Mouse (Mus musculus) cerebellum, postnatal 36 days (tissue): ENCODE data around the gene Tenm4.

Experiments
- DNase-seq, 2 experiments: peaks; one replicate each; pipeline ENCODE4 v3.0.0; 2021 to 2022; ENCODE audit warnings: mixed read lengths in 2 of 2

Gene Tenm4

DNA sequence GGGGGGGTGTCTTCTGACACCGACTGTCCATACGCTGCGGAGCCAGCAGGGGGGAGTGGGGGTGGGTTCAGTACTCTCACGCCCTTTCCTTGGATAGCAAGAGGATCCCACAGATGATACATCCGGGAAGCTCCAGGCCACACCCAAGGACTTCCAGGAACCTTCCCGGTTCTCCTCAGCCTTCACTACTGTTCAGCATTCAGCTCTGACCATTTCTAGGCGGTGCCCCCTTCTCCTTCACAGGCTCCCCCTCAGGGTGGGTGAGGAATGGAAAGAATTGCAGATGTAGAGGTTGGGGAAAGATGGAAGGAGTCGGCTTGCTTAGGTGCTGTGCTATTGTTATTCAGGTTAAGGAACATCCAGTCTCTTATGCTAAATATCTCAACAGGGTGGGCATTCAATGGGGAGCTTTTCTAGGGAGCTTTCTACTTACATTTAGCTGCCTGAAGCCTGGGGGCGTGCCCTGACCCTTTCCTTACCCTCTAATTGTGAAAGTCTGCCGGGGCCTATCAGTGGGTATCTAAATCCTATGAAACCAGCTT, 33.8 kb downstream of the Tenm4 start:
- no peak for DNase-seq

DNA sequence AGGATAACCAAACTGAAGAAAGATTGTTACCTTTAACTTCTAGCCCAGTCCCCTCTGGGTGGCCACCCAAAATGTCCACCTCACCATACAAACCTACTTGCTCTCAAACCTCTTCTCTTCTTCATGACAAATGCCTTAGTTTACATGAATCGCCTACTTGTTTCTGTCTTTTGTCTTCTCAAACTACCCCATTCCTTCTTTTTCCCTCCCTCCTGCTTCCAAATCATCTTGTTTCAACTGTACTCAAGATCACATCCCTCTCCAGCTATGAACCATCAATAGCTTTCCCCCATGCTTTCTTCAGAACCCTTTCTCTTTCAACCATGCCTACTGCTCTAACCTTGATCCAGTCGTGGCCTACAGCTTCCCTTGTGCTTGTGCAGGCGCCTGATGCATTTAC, 36.0 kb downstream of the Tenm4 start:
- DNase-seq, result no peak

DNA sequence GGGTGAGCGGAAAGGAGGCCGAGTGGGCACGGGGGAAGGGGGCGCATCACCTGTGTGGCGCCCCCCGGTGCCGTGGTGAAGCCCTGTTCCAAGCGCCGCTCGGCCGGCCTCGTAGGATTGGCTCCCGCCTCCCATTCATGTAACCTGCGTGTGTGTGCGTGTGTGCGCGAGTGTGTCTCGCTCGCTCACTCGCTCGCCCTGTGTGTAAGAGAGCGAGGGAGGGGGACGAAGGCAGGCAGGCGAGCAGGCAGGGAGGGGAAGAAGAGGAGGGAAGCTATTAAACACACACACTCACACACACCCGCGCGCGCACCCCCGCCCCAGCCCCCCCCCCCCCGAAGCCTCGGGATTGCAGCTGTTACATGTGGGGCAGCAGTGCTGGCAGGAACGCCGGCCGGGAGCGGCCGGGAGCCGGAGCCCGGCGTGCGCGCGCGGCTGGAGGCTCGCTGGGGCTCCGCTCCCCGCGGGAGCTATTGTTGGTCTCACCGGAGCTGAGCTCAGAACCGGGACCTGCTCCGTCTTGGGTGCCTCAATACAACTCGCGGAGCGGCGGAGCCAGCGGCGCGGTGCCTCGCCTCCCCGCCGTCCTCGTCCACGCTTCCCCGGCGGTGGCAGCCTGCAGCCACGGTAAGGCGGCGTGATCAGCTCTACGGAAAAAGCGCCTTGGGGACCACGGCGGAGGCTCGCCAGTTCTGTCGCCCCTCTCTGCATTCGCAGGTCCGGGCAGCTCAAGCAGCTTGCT, 38.9 kb downstream of the Tenm4 start:
- peak; percentile 13 to 17 for DNase-seq

DNA sequence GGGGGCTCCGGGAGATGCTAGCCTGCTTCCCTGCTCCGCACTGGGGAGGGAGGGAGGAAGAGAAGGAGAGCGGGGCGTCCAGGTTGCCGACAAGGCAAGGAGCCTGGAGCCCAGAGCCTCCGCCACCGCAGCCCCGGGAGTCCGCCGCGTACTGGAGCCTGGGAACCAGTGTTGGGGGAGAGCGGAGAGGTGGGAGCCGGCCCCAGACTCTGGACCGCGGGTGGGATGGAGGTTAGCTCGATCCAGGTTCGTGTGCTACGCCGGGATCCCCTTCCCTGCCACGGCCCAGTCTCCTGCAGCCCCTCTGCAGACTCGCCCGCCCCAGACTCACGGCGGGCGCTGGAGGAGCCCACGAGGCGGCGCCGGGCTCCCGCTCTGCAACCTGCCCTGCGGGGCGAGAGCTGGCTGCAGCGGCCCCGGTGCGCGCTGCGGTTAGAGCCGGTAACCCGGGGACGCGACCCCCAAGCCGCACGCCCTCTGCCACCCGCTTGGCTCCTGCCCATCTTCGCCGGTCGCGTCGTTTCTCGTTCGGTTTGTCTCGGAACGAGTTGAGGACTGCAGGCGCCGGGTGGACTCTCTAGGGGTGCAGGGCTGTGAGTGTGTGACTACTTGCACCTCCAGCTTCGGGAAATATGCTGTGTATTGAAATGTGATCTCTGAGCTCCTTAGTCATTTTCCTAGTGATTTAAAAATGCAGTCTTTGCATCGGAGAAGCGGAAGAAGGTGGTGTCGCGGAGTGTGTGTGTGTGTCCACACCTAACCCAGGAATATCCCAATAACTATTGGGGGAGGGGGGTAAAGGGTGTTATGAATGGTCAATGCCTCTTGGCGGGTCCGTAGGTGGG, 39.7 kb downstream of the Tenm4 start:
- peak; percentile 15 to 19 for DNase-seq

DNA sequence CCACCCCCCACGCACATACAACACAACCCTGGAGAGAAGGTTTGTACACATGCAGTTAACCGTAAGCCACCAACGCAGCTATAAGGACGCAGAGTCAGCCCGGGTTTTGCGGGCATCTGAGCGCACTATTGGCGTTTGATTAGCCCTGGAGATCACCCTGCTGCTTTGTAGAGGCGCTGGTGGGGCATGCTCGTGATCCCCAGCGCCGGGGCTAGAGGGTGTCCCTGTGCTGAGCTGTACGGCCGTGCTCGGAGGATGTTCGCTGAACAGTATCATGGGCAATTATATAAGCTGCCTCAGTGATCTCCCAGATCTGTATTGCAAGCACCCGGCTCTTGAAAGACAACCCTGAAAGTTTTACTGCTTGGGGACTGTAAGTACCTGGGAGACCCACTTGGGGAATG, 40.6 kb downstream of the Tenm4 start:
- DNase-seq, result peak; percentile 13

DNA sequence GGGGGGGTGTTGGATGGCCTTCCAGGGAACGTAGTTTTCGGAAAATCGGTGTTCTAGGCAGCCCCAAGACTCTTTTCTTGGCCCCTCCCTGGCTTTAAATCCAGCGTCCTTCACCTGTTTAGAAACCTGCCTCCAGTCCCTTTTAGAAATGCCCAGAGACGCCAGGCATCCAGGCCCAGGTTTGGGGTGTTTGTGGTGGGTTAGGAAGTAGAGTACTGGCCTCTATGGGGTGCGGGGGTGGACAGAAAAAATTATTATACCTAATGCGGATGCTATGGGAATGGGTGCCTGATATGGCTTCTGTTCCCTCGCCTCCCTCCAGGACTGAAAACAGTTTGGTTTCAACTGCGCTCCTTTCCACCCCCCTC, 41.2 kb downstream of the Tenm4 start:
- peak in 1 of 2 experiments; percentile 6 for DNase-seq

DNA sequence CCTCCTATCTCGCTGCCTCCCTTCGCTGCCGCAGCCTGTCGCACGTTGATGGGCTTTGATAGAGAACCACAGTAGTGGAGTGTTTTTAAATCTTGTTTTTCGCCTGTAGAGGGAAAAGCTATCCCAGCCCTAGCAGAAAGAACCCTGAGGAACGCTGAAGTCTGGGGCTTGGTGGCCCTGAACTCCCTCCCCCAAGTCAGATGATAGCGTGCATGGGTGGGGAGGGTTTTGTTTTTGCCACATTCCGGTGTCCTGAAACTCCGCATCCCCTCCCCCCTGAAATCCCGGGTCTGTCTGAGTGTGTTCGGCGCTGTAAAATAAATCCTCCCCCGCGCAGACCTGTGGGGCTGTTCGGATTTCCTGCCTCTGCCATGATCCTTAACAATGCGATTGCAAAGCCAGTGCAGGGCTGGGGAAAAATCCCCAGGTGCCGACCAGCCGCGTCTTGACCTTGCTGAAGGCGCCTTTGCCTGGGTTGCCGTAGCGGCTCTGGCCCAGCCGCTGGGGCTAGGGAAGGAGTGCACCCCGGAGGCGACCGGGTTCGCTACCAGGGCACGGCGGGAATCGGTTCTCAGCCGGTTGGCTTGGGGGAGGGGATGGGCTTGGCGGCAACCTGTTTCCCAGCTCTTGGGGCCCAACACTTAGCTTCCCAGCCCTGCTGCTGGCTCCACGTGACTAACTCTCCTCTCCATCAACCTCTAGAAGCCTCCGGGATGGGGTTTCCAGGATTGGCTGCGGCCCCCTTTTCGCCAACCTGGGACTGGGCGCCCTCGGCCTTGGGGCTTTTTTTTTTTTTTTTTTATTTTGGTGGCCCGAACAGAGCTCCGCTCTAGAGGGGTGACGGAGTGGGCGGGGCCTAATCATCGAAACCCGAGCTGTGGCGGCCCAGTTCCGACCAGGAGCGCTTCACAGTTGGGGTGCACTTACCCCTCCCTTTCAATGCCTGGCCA, 41.8 kb downstream of the Tenm4 start:
- peak; percentile 16 to 30 for DNase-seq

DNA sequence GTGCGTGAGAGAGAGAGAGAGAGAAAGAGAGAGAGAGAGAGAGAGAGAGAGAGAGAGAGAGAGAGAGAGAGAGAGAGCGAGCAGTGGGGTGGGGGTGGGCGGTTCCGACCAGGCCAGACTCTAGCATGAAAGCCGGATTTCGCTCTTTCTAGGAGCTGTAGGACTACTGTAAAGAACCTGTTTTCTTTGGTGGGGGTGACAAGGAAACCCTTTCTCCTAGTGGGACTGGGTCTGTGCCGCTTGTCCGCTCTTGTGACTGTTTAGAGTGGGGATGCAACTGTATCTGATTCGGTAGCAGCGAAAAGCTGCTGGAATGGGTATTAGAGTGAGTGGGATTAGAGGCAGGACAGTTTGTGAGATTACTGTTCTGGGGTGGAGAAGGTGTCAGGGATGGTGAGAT, 42.7 kb downstream of the Tenm4 start:
- no peak for DNase-seq

DNA sequence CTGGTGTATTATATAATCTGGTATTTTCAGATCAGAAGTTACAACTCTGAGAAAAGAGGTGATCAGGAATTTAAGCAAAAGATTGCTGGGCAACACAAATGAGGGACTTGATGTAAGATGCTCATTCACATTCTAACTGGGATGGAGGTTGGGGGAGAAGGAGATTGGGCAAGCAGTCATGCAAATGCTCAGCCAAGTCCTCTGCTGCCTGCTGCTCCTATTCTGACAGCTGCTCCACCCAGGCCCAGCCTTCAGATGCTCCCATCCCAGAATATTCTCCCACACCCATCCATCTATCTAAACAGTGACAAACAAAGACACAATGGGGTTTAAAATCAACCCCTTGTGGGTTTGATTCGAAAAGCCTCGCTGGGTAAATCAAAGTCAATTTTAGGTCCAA, 43.8 kb downstream of the Tenm4 start:
- DNase-seq, result no peak

DNA sequence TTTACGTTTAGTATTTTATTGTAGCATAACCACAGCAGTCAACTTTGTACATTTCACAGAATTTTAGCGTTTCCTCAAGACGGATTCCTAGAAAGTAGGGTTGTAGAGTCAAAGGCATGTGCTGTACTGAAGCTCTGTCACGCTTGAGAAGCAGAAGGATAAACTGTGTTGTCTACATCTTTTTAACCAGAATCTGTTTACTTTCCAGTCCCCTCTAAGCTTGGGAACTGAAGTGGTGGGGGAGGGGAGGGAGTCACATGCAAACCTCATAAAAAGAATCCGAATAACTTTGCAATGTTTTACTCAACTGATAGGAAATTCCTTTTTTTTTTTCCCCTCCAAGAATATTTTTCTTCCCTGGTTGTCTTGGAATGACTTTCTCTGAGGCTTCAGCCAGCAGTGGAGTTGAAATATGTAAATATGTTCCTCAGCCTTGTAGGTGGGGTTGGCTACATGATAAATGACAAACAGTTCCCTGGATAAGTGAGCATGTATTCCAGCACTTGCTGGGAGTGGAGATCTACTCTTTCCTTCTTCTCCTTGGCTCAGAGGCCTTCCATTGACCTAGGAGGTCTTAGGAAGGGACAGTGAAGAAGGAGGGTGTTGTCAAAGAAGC, 45.0 kb downstream of the Tenm4 start:
- no peak for DNase-seq

DNA sequence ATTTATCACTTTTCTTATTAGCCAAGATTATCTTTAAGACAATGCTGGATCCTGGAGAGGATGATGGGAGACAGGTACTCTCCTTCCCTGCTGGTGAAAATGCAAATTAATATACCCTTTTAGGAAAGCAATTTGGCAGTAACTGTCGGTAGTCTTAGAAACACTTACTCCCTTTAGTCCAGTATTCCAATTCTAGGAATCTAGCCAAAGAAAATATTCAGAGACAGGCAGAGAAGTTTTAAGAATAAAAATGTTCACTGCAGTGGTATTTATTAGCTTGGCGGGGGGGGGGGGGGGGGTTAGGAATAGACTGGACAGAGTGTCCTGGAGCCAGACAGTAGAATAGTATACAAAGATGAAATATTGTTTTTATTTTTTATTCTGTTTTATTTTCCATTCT, 48.3 kb downstream of the Tenm4 start:
- no peak for DNase-seq

DNA sequence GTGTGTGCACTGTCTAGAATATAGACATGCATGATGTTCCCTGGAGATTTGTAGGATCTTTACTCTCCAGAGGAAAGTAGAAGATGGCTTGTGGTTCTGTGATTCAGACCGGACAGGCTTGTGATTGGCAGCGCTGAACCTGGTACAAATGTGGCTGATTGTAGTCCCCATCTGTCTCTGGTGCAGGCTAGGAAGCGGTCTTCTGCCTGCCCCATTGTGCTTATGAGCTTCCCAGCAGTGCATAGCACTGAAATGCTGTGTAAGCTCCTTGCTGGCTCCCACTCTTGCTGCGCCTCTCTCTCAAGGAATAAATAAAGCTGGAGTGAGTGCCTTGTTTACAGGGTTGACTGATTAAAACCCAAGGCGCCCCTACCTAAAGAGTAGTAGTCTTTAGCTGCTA, 49.6 kb downstream of the Tenm4 start:
- no peak for DNase-seq

DNA sequence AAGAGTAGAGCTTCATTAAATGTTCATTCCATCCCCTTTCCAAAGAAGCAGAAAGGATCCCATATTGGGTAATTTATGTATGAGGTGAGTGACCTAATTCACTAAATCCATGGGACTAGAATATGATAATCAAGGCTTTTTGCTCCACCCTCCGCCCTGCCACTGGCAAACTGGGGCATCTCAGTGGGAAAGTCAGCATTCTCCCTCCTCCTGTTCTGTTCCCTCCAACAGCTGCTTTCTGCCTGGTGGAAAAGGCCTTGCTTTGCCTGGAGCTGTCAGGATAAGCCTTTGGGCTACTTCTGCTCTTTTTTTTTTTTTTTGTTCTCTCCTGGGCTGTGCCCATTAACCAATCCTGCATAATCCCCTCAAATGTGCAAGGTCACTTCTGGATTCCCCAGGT, 51.5 kb downstream of the Tenm4 start:
- no peak for DNase-seq

DNA sequence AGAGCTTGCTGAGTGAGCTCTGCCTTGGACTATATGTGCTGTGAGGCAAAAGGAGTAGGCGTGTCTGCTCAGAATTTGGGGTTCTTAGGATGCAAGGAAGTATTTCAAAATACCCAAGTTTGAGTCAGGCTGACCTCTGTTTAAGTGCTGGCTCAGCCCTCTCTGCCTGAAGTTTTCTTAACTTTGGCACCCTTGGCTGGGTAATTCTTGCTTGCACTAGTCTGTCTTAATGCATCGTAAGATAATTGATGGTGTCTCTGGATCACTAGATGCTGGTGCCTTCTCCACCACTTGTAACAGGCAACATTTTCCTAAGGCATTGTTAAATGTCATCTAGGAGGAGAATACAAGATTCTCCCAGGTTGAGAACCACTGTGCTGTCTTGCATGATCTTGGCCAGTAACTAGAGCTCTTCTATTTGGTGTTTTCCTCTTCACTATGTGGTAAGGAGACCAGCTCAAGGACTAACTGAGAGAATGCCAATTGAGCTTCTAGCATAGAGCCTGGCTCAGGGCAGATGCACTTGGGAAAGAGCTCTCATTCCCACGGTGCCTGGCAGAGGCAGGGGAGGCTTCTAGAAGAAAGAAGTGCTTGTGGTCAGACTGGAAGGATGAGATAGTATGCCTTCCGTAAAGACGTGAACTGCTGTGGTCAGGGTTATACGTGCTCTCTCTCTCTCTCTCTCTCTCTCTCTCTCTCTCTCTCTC, 57.7 kb downstream of the Tenm4 start:
- DNase-seq, result no peak

DNA sequence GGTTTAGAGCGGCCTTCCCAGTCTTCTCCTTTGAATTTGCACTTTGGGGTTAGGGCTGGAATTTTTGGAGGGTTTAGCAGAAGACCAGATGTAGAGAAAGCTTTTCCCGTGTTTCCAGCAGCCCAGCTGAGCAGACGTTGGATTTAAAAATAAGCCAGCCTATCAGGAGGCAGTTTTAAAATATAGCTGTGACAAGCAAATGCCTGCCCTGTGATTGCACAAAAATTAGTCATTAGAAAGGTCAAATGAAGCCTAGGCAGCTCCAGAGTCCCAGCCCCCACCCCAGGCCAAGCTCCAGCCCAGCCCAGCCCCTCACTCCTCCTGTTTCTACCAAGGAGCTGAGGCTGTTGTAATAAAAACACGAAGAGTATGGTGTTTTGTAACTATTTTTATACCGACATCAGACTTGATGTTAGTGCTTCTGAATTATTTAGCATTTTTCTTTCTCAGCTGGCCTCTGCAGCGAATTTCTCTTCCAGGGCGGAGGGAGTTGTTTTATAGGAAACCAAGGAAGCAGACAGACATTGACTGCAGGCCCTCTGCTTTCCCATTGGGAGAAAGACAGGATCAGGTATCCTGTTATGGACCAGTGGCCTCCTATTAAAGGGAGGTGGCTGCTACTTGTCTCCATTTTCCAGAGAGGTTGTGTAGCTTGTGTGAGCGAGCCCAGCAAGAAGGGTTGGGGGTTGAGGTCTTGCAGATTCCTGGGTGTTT, 59.1 kb downstream of the Tenm4 start:
- DNase-seq, result no peak

DNA sequence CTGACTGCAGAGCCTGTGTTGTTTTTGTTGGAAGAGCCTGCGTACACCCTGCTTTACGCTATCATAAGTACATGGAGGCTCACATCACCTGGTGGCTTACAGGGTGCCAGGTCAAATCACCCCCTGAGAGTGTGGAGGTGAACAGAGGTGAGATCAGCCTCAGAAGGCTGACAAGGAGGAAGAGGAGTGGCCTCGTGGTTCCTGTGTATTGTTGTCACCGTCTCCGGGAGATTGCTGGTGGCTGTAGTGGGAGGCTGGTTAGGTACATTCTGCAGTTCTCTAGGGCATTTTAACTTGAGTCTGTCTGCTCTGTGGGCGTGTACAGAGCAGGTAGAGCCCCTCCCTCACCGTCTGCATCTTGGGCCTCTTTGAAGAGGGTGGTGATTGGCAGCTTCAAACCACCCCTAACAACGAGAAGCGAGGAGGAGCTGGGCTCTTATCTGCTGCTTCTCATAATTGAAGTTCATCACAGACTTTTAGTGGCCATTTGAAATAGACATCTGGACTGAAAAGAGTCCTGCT, 59.7 kb downstream of the Tenm4 start:
- no peak for DNase-seq

DNA sequence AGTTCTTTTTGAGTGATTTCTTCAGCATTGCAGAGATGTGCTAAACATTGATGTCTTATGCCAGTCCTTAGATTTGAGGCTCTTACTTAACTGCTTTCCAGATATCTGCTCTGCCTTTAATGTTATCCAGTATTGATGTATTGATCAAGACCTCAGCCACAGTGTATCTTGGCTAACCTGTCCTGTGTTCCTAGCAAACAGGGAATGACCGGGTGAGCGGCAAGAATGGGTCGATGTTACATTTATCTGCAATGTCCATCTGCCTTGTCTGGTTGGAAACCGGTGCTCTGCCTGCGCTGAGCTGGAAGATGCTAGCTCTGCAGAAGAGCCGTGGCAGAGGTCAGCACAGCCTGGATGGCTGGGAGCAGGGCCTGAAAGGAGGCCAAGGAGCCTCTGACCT, 64.8 kb downstream of the Tenm4 start:
- DNase-seq, result no peak

DNA sequence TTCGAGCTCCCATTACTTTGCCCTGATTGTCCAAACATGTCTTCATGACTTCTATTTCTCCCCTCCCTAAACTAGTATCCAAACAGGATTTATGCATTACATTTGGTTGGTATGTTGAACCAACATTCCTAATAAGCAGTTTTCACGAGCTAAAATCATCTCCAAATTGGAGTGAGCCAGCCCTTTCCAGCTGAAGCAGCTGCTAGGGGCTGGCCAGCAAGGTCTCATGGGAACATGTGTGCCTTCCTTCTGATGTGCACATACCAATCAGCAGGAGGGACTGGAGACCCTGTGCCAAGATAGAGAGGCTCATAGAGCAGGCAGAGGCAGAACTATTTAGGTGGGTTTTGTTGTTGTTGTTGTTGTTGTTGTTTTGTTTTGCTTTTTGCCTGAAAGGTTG, 69.6 kb downstream of the Tenm4 start:
- no peak for DNase-seq

DNA sequence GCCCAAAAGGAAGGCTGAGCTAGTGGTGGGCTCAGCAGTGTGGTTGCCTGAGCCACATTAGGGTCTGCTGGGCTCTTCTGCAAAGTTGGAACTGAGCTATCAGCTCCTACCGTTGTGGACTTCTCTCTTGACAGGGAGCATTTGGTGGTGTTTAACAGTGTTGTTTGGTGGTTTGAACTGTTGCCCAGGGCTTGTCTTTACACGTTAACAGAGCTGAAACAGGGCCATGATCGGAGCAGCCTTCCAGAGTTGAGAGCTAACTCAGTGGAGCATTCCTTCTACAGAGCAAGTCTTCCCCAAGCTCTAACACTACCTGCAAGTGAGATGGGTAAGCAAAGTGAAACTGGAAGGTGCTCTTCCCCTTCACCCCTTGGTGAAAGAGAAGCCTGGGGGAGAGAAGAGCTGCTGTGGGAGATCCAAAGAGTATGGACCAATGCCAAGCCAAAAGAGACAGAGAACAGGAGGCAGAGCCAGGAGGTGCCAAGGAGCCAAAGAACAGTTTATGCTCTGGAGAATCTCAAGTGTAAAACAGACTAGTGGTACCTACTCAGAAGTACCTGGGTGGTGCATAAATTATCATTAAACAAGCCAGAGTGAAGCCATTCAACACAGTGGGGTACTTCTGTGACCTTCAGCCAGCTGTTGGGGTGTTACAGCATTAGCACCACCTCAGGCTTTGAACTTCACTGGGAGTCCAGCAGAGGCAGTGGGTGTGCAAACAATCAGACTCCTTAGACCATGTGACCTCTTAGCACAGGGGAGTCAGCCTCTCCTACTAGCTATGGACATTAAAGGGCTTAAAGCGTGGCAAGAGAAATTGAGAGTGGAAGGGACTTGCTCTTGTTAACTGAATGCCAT, 71.5 kb downstream of the Tenm4 start:
- DNase-seq, result no peak

DNA sequence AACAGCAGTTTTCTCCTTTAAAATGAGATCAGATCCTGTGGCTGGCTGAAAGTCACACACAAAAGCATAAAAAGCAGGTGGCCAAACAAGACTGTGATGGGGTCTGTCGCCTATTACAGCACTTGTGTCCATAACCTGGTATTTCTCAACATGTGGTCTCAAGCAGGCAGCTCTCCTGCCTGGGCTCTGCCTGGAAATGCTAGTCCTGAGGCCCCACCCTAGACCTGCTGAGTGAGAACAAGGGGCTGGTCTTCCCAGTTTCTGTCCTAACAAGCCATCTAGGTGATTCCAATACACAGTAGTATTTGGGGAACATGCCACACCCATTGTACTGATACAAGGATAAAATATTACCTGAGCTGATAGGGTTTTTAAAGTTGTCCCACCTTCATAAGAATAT, 73.8 kb downstream of the Tenm4 start:
- no peak for DNase-seq
